Mouse (Mus musculus): ENCODE measurements around the gene Itgb1bp1.

Itgb1bp1 gene

DNA sequence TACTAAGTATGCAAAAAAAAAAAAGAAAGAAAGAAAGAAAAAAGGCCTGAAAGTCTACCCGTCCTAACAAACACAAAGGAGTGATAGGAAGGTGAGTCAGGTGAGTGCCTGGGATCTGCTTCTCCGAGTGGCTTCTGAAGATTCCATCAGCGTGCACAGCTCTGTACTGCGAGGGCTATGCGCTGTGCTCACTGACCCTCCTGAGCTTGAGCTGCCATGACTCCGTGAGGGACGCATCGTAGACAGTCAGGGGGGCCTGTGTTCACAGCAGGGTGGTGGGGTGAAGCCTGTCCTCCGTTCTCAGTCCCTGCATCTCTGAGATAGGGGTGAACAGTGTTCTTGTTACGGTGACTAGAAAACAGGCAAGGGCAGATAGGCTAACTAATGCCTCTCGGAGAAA lies 12.8 kb upstream of the Itgb1bp1 start:
- DNase-seq, result no peak

DNA sequence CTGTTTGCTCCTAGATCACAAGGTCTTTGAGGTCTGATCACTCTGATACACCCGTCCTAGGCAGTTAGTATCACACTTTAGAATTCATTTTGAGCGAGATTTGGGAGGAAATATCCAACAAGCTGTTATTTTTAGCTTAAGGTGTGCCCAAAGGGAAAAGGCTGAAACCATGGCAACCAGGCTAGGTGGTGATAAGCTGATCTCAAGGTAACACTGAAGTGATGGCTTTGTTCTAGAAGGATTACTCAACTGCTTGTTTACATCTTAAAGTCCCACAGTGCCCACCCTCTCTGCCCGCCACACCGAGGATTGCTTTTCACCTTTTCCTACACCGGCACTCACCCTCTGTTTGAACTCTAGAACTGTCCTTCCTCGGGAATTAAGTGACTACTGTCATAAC lies 3.6 kb upstream of the Itgb1bp1 start:
- DNase-seq, result no peak

DNA sequence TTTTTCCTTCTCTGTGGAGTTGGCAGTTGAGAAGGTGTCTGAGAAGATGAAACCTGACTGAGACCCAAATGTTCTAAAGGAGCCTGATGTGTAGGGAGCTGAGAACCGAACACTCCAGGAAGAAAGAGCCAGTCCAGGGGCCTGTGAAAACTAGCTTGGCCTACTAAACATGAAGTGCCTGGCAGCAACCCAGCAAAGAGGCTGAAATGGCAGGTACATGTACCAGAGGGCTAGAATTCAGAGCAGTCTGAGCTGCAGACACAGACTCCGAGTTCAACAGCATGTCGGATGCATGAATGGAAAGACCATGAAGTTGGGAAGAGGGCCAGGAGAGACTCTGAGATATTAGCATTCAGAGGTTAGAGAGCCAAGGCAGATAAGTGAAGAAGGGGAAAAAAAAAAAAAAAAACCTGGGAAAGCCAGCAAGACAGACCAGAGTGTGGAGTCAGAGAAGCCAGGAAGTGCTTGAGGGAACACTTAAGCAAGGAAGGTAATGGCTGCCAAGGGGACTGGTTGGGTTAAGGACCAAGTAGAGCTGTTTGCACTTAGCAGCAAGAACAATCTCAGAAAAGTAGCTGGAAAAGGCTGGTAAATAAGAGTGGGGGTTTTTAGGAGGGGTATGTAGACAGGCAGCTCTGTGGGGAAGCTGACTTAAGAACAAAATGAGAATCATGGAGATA lies 2.8 kb upstream of the Itgb1bp1 start:
- DNase-seq, result no peak

DNA sequence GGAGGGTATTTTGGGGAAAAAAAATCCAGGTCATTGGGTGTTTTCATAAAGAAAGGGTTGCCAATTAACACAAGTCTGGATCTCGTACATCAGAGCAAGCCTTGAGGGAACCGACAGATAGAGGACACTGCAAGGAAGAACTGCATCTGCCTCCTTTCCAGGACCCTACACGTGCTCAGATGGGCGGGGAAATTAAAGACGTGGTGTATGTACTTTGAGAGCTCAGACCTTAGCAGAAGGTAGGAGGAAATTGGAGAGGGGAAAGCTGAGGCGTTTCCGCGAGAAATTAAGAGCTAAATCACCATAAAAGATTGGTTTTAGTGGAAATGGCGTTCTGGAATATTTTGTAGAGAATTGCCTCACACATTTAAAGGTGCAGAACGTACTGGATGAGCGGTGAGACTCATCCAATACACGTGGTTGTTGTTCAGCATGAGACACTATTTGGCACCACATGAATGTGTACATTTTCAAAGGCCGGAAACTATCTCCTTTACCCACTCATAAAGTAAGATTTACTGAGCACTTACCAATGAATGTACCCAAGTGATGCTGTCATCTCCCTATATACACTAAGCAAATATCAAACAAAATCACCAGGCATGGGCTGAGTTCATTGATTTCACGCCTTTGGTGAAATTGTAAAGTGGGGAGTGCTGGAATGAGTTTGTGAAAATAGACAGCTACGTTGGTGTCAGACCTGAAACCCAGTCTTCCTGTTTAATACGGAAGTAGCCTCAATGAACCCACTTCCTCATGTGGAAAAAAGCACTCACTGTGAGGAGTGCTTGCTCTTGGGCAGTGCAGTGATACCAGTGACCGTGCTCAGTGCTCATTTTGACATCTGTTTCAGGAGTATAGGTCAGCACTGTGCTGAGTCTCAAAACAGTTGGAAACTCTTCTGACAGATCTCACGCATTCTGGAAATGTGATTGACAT lies 897 bp upstream of the Itgb1bp1 start:
- DNase-seq, result no peak

DNA sequence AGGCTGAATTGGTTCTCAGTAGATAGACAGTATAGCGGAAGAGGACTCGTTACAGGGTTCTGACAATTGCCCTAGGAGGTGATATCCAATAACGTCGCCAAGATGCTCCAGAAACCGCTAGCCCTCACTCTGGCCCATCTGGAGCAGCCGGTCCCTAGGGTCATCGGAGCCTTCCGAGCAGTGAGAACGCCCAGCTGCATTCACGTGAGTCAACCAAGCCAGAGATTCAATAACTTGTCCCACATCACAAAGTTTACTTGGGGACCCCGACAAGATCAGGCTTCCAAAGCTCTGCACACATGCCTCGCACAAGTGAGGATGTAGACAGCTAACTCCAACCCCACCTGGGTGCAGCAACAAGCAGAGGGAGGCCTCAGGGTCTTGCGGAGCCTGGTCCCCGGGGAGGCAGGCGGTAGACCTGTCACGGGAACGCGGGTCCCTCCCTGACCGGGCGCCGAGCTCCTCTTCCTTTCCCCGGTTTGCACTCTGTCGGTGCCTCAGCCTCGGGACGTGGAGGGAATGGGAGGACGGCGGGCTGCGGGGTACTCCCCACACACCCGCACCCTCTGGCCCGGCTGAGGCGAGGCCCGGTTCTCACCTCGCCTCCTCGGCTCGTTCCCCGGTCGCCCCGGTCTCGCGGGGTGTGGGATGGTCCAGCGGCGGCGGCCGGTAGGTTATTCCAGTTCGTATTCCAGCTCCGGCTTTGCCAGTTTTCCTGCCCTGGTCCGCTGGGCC lies 409 bp downstream of the Itgb1bp1 start:
- DNase-seq, result no peak

DNA sequence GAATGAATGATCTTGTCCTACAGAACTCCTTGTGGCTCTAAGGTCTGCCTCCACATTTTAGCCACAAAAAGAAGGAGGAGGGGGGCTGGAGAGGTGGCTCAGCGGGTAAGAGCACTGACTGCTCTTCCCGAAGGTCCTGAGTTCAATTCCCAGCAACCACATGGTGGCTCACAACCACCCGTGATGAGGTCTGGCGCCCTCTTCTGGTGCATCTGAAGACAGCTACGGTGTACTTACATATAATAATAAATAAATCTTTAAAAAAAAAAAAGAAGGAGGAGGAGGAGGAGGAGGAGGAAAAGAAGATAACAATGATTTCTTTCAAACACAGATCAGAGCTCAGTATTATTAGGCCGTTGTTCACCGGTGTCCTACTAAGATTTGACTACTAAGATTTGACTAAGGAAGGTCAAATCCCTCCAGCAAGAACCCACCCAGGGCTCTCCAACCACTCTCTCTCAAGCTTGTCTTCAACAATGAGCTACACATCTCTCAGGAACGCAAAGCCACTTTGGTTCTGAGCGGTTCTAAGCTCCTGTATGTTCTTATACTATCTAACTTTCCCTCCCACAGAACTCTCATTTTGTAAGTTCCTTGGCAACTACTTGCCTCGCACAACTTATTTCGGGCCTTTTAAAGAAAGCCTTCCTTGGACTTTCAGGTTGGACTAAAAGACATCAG lies 1.2 kb downstream of the Itgb1bp1 start, which contains the start of gene Cpsf3:
Gene Cpsf3, plus strand, starts transcription at position 631 of the 681 bp plus-strand sequence.
- DNase-seq, result no peak

DNA sequence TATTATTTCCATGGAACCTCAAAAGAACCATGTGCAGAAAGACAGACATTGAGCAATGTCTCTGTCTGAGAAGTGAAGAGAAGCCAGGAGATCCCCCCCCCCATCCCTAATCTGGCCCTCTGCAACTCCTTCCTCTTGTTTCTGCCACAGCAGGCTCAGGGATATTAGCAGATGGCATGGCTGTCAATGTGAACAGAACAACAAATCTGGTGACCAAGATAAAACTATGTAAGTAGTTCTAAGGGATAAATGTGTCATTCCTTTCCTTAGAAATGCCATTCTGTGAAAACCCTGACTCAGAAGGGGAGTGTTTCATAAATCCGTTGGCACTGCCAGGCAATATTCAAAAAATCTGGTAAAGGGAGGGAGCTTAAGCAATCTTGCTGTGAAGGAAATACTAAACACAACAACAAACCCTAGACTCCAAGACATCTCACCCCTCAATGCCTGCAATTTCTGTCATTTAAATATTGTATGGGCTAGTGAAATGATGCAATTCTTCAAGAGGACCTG lies 8.7 kb downstream of the Itgb1bp1 start:
- no peak for DNase-seq

DNA sequence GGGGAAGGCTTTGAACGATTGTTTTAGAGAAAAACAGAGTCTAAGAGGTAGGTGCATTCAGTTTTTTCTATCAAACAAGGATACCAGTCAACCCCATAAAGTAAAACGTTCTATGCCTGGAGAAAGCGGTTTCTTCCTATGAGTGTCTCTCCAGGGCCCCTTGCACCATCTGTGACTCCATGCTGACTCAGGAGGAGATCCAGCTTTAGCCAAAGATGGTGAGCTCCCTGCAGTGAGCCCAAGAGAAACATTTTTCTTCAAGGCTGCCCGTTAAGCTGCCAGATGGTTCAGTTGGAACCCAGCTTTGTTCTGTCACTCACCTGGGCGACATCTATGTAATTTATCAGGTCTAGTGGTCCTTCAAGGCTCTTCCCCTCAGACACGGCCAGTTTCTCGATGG lies 11.6 kb downstream of the Itgb1bp1 start:
- DNase-seq, result no peak

DNA sequence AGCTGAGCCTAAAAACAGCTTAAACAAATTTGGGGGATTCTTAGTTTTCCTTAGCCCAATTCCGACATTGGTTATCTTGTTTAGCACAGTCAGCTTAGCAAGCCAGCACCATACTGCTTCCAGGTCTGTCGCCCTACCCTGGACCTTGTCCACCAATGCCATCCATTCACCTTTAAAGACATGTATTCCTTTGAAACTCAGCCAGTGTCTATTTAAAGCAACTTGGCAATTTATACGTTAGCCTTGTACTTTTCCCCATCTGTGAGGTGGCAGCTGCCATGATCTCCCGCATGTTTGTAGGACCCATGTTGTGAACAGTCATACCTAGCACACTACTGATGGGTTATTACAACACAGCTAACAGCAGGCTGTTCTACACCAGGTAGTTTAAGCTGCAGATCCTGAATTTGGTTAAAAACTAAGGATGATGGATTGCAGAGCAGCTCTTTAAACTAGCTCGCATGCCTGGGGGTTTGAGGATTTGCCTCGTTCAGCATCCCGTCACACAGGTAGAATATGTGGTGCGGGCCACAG lies 17.9 kb downstream of the Itgb1bp1 start:
- DNase-seq, result no peak

DNA sequence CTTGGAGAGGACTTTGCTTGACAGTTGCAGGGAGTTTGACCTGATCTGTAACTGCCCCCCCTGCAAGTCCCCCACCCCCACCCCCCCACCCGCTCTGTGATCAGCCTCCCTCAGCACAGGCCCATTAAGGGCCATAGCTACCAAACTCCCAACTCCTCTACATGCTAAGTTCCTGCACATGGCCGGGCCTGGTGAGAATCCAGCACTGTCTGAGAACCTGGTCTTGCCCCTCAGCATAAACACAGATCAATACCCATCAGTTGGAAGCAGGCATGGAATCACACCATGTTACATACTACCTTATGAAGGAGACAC lies 19.3 kb downstream of the Itgb1bp1 start:
- no peak for DNase-seq

DNA sequence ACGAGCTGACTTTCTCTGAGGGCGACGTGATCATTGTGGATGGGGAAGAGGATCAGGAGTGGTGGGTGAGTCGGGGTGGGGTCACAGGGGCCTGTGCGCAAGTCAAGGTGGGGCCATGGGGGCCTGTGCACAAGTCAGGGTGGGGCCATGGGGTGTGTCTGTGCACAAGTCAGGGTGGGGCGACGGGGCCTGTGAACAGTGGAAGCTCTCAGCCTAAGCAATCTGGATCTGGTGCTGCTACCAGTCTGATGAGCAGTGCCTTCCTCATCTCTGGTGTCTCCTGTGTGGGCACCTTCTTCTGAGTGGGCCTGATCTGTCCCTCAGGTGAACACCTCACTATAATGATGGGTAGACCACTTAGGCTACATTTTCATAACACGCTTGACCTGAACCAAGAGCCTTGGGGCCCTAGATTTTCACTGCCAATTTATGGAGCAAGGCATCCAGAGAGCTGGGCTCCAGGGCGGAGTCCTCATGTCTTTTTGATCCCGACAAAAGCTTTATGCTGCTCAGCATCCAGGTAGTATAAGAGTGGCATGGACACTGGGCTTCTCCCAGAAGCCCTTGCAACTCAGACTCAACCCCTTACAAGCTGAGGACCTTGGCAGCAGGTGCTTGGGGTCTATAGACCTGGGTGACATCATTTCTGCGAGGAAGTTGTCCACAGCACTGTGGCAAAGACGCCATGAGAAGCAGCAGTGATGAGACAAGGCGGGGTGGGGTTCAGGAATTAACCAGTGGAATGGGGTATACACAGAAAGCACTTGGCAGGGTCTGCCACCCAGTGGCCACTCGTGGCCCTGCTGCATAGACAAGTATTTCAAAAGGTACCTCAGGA lies 19.9 kb downstream of the Itgb1bp1 start:
- peak; percentile 76 for DNase-seq

DNA sequence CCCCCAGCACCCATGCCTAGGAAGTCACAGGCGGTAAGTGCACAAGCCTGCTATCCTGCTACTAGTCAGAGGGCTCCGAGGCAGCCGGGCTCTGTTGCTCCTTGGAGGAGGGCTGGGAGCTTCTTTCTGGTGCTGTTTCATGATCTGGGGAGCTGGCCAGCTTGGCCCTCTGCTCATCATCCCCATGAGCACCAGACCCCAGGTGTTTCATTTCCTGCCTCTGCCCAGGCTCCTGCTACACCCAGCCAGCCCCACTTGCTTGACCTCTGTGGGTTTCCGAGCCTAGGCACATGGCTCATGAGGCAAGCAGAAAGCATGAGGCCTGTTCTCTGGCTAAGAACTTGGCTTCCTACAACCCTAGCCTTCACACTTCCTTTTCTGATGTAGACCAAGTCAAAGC lies 20.6 kb downstream of the Itgb1bp1 start:
- DNase-seq, result no peak

DNA sequence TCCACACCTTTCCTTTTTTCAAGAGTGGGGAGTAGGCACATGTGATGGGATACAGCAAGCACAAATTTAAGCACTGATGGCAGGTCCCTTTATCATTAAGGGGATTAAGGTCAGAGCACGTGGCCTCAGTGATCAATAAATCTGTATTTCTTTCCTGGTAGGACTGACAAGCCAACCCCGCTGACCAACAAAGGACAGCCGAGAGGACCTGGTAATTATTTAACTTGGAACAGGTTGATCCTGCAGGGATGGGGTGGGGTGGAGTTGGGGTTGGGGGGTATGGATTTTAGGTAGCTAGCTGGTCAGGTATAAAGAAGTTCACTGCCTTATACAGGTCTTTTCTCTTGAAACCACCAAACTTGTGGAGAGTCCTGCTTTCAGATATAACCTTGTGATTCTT lies 21.1 kb downstream of the Itgb1bp1 start:
- no peak for DNase-seq

DNA sequence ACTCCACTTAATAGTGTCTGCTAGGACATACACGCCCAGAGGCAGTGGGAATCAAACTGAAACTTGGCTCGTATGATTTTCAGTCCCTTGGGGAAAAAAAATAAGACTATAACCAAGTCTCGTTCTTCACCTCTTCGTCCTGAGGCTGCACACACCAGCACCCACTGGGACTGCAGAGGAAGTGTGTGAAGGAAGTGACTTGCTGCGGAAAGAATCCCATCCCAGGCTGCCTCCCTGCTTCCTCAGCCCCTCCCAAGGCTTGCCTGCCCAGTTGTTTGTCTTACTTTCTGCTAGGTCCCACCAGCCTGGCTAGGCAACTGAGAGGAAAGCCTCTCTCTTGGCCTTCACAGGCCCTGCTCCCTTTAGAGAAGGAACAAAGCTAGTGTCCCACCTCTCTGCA lies 21.8 kb downstream of the Itgb1bp1 start:
- no peak for DNase-seq

DNA sequence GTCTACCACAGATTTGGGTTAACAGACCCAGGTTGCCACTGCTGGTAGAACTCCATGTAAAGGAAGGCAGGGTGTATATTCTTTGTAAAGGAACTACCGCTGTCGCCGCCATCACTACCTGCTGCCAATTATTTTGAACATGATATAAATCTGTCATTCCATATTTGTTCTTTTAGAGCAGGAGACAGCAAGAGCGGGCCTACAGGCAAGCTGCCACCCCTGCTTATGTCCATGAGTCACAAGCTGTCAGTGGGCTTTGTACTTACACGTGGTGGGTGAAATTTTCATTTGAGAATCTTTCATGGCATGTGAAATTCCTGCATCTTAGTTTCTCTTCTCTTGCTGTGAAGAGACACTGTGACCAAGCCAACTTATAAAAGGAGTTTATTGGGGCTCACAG lies 22.8 kb downstream of the Itgb1bp1 start:
- DNase-seq, result no peak

DNA sequence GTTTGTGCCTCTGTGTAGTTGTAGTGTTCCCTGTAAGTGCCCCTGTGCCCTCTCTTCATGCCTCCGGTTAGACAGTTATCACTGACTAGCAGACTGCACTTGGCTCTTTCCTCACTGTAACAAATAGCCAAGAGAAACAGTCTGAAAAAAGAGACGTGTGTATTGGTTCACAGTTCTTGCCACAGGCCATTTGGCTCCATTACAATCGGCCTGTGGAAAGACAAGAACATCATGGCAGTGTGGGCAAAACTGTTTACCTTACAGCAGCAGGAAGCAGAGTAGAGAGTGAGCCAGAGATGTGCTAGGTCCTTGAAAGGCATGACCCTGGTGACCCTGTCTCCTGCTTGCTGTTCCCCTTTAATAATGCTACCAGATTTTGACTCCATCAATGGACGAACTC lies 24.6 kb downstream of the Itgb1bp1 start:
- no peak for DNase-seq

DNA sequence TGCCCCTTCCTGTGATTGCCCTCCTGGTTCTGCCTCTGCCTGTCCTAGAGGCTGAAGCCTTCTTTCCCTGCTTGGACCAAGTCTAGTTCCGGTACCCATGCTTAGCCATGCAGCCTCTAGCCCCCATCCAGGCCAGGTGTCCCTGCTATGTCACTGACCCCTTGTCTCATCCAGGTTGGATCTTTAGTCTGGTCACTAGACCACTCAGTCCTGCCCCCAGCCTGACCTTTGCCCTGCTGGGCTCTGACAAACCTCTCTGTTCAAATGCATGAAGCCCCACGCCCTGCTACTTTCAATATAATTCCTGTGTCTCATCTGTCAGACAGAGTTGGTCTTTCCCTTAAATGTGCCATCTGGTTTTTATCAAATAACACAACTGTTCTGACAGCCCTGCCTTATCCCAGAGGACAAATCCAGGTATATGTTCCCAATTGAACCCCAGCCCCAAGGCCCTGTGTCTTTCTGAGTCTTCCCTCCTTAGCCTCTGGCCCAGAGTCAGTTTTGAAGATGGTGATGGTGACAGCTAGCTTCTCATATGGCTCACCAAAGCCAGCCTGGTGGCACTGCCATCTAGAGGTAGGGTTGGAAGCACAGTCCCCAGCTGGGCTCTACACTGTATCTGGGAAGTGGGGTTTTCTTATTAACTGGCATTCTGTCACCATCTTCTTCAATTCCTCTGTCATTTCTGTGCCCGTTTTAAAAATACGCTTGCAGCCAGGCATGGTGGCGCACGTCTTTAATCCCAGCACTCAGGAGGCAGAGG lies 25.4 kb downstream of the Itgb1bp1 start:
- no peak for DNase-seq

DNA sequence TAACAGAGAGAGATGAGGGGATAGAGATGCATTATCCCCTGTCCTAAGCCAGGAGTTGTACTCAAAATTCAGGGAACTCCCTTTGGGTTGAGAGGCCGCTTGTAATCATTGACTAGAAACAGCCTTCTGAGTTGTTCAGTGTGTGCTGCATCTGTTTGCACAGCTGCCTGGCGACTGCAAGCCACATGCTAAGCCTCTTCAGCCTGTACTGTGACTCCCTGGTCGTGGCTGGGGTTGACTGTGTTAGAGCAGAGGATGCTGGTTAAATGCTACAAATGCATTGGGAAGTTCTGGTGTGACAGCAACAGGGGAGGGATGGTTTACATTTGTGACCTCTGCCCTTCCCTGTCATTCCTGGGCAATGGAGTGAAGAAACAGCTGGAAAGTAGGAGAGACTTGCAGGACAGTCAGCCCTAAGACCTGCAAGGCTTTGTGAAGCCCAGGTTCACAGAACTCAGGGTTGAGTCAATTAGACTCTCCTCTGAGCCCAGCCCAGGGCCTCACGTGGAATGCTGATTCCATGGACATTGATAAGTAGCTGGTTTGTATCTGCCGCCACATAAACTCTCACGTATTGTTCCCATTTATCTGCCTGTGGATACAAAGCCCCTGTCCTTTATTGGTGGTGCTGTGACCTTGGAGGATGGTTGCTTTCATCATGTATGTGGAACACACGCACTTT lies 38.2 kb downstream of the Itgb1bp1 start:
- no peak for DNase-seq

DNA sequence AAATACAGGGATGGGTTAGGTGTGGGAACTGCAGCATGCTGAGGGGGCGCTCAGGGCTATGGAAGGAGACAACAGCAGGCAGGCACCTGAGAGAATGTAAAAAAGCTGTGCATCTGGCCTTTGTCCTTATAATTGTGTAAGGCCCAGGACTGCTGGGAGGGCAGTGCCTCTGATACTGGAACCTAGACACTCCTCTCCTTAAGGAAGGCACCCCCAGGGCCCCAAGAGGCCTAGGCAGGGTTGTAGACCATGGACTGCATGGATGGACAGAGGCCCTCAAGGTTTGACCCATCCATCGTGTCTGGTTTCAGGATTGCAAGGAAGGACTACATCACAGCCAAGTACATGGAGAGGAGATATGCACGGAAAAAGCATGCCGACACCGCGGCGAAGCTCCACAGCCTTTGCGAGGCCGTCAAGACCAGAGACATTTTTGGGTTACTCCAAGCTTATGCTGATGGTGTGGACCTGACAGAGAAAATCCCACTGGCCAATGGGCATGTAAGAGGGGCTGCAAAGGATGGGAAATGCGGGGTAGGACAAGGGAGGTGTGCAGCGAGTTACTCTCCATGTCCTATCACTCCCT lies 41.6 kb downstream of the Itgb1bp1 start:
- DNase-seq, result no peak

DNA sequence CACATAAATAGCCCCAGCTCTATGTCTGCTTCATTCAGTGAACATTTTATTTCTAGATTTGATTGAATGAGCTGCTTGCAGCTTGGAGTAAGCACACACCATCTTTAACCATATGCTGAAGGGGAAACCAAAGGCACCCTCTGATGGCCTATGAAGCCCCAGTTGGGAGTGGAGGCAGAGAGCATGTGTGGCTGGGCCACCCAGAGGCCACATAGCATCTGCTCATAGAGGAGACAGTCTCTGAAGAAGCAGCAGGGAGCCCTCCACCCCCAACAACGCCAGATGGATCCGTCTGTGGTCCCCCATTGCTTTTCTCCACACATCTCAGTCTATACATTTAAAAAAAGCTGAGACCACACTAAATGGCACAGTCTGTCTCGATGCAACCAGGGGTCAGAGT lies 44.1 kb downstream of the Itgb1bp1 start:
- DNase-seq, result no peak
